Mouse (Mus musculus): Measurements from ENCODE around the gene Nipa1.

DNA sequence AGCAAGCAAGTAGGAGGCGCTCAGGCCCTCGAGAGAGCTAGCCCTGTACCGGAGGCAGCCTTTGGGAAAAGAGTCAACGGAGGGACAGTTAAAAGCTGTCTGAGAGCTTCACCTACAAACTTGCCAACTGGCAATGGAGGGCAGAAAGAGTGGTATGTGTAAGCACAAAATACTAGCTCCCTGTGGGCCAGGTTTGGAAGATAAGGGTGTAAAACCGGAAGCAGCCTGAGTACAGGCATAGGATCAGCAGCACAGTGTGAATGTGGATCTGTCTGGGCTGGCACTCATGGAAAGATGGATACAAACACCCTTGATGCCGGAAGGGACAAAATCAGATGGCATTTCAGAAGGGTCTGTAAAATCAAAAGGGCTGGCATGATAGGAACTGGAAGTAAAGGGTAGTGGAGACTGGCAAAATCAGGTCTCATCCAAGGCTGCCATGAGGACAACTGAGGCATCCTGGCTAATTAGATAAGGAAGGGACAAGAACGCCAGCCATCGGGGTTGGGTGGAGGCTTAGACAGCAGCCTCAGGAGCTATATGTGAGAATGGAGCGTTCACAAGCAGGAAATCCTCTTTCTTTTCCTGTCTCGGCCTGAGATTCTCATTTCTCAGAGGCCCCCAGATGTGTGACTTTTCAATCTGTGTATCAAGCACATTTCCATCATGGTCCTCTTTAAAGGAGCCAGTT, 37.6 kb downstream of the Nipa1 start:
- TF ChIP-seq CTCF (IDR thresholded peaks at IDR 0.05; ENCODE audit: extremely low read depth, insufficient read length, insufficient replicate concordance, low read depth, low read length) (no peak), POLR2A (IDR thresholded peaks at IDR 0.05; ENCODE audit: low read depth, low read length) (no peak)

Data from small intestine, adult 2 months (tissue).